Mouse (Mus musculus) kidney, postnatal 36 days (tissue): ENCODE measurements around the gene Gm904.
"Not testable (repeated sequence)": the region's sequence is repeated elsewhere in the genome, so short reads cannot be mapped to it uniquely, and the experiment has no call there.

Experiments
- DNase-seq, 2 experiments: peaks; one replicate each; pipeline ENCODE4 v3.0.0; 2021 to 2022; ENCODE audit warnings: mixed read lengths in 2 of 2

Gm904 gene

DNA sequence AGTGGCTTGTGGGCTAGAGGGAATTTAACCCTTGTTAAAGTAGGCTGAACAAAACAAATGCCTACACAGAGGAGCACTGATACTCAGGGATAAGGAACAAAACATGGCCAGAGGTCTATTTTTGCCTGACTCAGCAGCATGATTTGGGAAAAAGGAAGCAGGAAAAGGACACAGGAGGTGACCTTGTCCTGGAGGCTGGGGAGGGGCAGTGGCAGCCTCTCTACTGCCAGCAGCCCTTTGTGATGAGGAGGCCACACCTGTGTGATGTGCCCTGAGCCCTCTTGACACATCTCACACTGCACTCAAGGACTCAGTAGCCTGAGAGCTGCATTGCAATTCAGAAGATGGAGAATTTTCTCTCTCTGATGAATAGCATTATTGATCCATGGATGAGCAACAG lies at the start of gene Gm904:
TSS of gene Gm904 (plus strand) at position 301 of the 400 bp plus-strand sequence.
- not testable (repeated sequence) for DNase-seq

DNA sequence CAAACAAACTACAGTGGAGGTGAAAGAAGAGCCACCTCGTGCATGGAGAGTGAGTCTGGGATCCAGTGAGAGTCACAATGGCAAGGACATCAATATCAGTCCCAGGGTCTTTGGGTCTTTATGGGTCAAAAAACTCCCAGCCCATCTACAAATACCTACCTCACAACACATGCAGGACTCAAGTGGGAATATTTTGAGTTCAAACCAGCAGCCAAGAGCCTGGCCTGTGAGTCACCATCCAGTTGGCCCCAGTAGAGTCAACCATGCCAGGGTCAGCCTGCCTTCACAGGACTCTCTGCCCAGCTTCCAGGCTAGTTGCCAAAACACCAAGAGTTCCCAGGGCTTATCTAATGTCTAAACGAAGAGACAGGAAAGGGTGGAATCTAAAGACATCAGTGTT lies 5.7 kb downstream of the Gm904 start:
- not testable (repeated sequence) for DNase-seq
